Mouse (Mus musculus): ENCODE results near the gene Bag2.

DNA sequence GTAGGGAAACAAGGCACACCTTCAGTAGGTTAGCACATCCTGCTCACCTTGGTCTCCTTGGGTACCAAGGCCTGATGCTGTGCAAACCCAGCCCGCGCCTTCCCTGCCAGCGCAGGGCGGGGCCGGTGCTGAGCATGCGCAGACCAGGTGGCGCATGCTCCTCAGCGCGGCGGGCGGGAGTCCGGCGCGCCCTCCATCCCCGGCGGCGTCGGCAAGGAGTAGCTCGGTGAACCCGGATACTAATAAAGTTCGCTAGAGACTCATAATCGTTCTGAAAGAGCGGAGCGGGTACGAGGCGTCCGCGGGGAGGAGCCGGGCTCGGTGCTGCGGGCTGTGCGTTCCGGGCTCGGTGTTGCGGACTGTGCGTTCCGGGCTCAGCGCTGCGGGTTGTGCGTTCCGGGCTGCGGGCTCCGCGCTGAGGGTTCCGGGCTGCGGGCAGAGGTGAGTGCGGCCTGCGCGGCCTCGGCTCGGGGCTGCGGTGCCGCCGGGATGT, 37.8 kb downstream of the Bag2 start, which contains the start of gene Rab23:
- TF ChIP-seq CTCF (IDR thresholded peaks at IDR 0.05; ENCODE audit: borderline replicate concordance, extremely low read depth, insufficient read depth, insufficient read length) (no peak), POLR2A (IDR thresholded peaks at IDR 0.05; ENCODE audit: borderline replicate concordance, extremely low read depth, insufficient read depth, insufficient read length, poor library complexity, severe bottlenecking) (peak; percentile 54; the same call in 1 of the 2 replicates)
